Mouse (Mus musculus): ENCODE measurements around the gene Ly6g5c. TPM values are rescaled to one million over a fixed set of nuclear protein-coding genes. Genes with fewer than 3 reads are reported as not detected.

Gene Ly6g5c
- polyA plus RNA-seq, 1 experiment = not detected

DNA sequence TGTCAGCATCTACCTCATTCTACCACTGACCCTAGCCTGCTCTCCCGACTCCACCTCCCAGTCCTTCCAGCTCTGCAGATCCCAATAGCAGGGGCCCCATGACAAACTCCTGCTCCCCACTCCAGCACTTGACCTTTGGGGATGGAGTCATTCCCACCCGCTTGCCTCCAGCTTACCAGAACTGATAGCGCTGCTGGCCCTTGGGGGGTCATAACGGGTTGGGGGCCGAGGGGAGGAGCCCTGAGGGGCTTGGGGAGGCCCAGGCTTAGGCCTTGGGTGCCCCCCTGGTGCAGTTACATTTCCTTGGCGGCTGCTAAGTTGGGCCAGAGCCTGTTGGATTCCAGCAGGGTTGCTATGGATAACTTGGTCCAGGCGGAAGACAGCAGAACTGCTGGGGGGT lies 46.5 kb downstream of the Ly6g5c start:
- Histone ChIP-seq H3K4me3 (ENCODE audit: insufficient read depth, low read depth, low read length) (no peak overlapping the region), H3K36me3 (ENCODE audit: control insufficient read depth, insufficient read depth, low read length) (peaks cover 39% of the 10 kb centered on the region), H3K27ac (ENCODE audit: insufficient read depth, low read depth, low read length) (no peak overlapping the region), H3K27me3 (replicated peaks; ENCODE audit: control insufficient read depth, insufficient read depth, low read length) (no peaks in the 10 kb centered on the region), H3K4me1 (ENCODE audit: control insufficient read depth, insufficient read depth, low read length) (no peaks in the 10 kb centered on the region; the same call in 1 of the 2 replicates)
- 83% methylated on average over 7 of the region's 7 CpGs for WGBS
- TF ChIP-seq POLR2A (IDR thresholded peaks at IDR 0.05; ENCODE audit: low read depth, low read length) = no peak
- no peak for TF ChIP-seq CTCF (conservative IDR thresholded peaks at IDR 0.05; ENCODE audit: insufficient read depth, insufficient read length, low read depth, low read length)
- no peak for DNase-seq

DNA sequence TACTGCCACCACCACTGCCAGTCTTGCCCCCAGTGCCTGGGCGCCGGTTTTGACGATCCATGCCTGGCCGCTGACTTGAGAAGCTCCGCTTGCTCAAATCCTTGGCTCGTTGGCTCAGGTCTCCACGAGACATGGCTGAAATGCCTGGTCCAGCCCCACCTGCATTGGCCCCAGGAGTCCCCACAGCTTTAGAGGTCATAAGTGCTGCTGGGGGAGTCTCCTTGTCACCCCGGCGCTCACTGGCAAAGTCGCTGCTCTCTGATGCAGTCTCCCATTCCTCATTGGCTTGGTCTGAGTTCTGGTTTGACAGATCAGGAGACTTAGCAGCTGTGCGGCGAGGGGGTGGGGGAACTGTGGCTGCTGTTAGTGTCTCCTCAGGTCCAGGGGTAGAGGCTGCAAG lies 47.4 kb downstream of the Ly6g5c start:
- Histone ChIP-seq H3K36me3 (ENCODE audit: control insufficient read depth, insufficient read depth, low read length) (peaks cover 38% of the 10 kb centered on the region), H3K27me3 (replicated peaks; ENCODE audit: control insufficient read depth, insufficient read depth, low read length) (no peaks in the 10 kb centered on the region), H3K4me1 (ENCODE audit: control insufficient read depth, insufficient read depth, low read length) (no peaks in the 10 kb centered on the region; the same call in 1 of the 2 replicates), H3K27ac (ENCODE audit: insufficient read depth, low read depth, low read length) (no peak overlapping the region), H3K4me3 (ENCODE audit: insufficient read depth, low read depth, low read length) (no peak overlapping the region)
- whole genome bisulfite sequencing = 80% methylated on average over 12 of the region's 12 CpGs
- DNase-seq = no peak
- TF ChIP-seq CTCF (conservative IDR thresholded peaks at IDR 0.05; ENCODE audit: insufficient read depth, insufficient read length, low read depth, low read length) (no peak), POLR2A (IDR thresholded peaks at IDR 0.05; ENCODE audit: low read depth, low read length) (no peak)

DNA sequence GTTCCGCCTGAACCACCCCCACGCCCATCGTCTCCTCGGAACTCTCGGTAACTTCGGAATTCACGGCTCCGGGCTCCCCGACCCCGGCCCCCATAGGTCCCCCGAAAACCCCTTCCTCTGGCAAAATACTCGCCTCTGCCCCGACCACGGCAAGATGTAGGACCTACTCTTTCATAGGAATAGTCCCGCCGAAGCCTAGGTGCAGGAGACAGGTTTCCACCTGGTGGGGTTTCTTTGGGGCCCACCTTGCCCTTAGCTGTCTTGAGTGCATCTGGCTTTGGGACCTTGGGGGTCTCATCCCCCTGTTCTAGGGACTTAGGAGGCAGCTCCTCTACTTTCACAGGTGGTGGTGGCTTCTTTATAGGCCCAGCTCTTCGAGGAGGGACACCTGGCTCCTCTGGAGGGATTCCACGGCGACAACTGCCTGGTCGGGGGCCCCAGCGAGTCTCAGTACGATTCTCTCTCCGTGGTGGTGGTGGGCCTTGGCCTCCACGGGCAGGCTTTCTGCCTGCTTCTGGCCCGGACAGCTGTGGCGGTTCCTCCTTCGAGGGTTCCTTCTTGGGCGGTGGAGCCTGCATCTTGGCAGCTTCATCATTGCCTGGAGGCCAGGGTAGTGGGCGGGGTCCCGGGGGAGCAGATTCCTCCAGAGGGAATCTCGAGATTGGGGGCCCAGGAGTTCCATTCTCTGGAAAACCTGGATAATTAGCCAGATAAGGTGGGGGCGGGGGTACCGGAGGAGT lies 48.6 kb downstream of the Ly6g5c start:
- H3K36me3 ChIP-seq (ENCODE audit: control insufficient read depth, insufficient read depth, low read length) = peaks cover 44% of the 10 kb centered on the region
- 84% methylated on average over 33 of the region's 33 CpGs for WGBS
- TF ChIP-seq CTCF (conservative IDR thresholded peaks at IDR 0.05; ENCODE audit: insufficient read depth, insufficient read length, low read depth, low read length) (no peak), POLR2A (IDR thresholded peaks at IDR 0.05; ENCODE audit: low read depth, low read length) (no peak)
- no peak overlapping the region for H3K4me3 ChIP-seq (ENCODE audit: insufficient read depth, low read depth, low read length)
- H3K27me3 ChIP-seq (replicated peaks; ENCODE audit: control insufficient read depth, insufficient read depth, low read length) = no peaks in the 10 kb centered on the region
- H3K27ac ChIP-seq (ENCODE audit: insufficient read depth, low read depth, low read length) = no peak overlapping the region
- H3K4me1 ChIP-seq (ENCODE audit: control insufficient read depth, insufficient read depth, low read length) = peaks cover 2% of the 10 kb centered on the region; the same call in 1 of the 2 replicates
- no peak for DNase-seq

DNA sequence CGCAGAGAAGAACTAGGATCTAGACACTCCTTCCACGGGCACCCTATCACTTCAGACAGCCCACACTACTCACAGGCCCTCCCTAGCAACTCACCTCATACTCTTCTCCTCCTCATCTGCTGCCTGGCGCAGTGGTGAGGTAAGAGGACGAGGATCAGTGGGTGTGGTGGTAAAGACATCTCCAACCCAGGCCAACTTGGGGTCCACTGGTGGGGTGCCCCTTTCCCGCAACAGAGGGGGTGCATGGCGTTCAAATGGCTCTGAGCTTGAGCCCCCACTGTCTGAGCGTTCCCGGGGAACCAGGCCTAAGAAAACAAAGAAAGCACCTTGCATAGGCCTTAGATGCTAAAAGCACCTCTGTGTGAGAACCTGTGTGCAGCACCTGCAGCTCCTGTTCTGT lies 49.2 kb downstream of the Ly6g5c start:
- no peak for DNase-seq
- Histone ChIP-seq H3K4me3 (ENCODE audit: insufficient read depth, low read depth, low read length) (no peak overlapping the region), H3K36me3 (ENCODE audit: control insufficient read depth, insufficient read depth, low read length) (peaks cover 44% of the 10 kb centered on the region), H3K27ac (ENCODE audit: insufficient read depth, low read depth, low read length) (no peak overlapping the region), H3K27me3 (replicated peaks; ENCODE audit: control insufficient read depth, insufficient read depth, low read length) (no peaks in the 10 kb centered on the region), H3K4me1 (ENCODE audit: control insufficient read depth, insufficient read depth, low read length) (peaks cover 5% of the 10 kb centered on the region)
- no peak for TF ChIP-seq POLR2A (IDR thresholded peaks at IDR 0.05; ENCODE audit: low read depth, low read length)
- 87% methylated on average over 8 of the region's 8 CpGs for WGBS

DNA sequence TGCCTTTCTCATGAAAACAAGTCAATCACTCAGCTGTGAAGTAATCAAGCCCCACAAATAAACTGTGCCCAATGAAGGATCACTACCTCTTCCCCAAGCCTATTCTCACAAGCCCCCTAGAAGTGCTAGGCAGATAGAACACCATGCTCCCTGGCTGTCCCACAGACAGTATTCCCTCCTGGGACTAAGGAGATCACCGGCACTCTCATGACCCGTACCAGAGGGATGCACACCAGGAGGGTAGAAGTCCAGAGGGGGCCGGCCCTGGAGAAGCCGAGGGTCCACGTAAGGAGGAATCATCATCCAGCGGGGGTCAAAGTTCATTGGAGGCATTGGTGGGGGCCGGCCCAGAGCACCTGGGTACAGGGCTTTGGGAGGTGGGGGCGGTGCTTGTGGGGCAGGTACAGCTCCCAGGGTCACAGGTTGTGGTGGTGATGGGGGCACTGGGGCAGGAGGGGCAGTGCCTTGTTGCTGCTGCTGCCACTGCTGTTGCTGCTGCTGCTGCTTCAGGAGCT lies 49.6 kb downstream of the Ly6g5c start:
- Histone ChIP-seq H3K27me3 (replicated peaks; ENCODE audit: control insufficient read depth, insufficient read depth, low read length) (no peaks in the 10 kb centered on the region), H3K4me3 (ENCODE audit: insufficient read depth, low read depth, low read length) (no peak overlapping the region), H3K36me3 (ENCODE audit: control insufficient read depth, insufficient read depth, low read length) (peaks cover 39% of the 10 kb centered on the region), H3K27ac (ENCODE audit: insufficient read depth, low read depth, low read length) (no peak overlapping the region), H3K4me1 (ENCODE audit: control insufficient read depth, insufficient read depth, low read length) (peaks cover 10% of the 10 kb centered on the region)
- TF ChIP-seq CTCF (conservative IDR thresholded peaks at IDR 0.05; ENCODE audit: insufficient read depth, insufficient read length, low read depth, low read length) (no peak), POLR2A (IDR thresholded peaks at IDR 0.05; ENCODE audit: low read depth, low read length) (no peak)
- 72% methylated on average over 8 of the region's 8 CpGs for WGBS
- no peak for DNase-seq

DNA sequence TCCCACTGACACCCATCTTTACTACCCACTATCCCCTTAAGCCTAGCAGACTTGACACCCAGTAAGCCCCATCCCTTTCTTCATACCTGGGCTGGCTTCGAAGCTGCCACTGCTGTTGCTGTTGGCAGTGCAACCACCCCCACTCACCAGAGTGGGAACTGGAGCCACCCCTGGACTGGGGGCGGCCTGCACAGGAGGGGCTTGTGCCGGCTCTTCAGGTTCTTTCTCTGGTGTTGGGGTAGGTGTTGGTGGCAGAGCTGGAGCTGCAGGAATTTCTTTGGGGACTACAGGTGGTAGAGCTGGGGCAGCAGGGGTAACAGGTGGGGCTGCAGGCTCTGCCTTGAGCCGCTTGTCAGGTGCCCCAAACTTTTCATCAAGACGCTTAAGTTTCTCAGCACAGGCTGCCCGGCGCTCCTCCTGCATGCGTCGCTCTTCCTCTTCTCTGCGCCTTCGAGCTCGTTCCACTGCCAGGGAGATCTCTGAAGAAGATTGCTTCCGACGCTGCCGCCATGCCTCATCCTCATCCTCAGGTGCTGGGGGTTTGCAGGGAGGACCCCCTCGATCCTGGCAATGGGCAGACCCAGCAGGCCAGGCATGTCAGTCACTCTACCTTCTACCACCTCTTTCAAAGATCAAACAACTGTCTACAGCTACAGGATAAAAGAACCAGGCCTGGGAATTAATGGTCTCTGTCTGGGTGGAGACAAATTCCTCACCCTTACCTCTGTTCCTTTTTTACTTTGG lies 50.9 kb downstream of the Ly6g5c start:
- no peak for DNase-seq
- Histone ChIP-seq H3K4me3 (ENCODE audit: insufficient read depth, low read depth, low read length) (no peak overlapping the region), H3K27me3 (replicated peaks; ENCODE audit: control insufficient read depth, insufficient read depth, low read length) (no peaks in the 10 kb centered on the region), H3K4me1 (ENCODE audit: control insufficient read depth, insufficient read depth, low read length) (peaks cover 16% of the 10 kb centered on the region), H3K36me3 (ENCODE audit: control insufficient read depth, insufficient read depth, low read length) (peaks cover 33% of the 10 kb centered on the region), H3K27ac (ENCODE audit: insufficient read depth, low read depth, low read length) (no peak overlapping the region)
- TF ChIP-seq CTCF (conservative IDR thresholded peaks at IDR 0.05; ENCODE audit: insufficient read depth, insufficient read length, low read depth, low read length) = no peak
- TF ChIP-seq POLR2A (IDR thresholded peaks at IDR 0.05; ENCODE audit: low read depth, low read length) = no peak
- 91% methylated on average over 16 of the region's 16 CpGs for whole genome bisulfite sequencing

DNA sequence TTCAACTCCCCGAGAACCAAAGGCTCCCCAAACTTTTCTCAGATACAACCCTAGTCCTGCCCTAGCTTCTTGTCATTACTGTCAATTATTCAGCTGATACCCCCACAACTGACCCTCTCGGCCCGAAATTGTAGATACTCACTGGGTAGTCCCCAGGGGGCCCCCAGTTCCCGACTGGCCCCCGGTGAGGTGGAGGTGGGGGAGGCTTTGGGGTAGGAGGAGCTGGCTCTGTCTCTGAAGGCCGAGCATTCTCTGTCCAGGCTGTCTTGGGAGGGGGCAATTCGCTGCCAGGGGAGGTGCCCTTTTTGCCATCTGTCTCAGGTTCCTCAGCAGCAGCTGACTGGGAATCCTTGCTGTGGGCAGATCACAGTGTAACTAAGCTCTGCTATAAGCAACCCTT lies 51.6 kb downstream of the Ly6g5c start:
- no peak for DNase-seq
- Histone ChIP-seq H3K27me3 (replicated peaks; ENCODE audit: control insufficient read depth, insufficient read depth, low read length) (no peaks in the 10 kb centered on the region), H3K4me3 (ENCODE audit: insufficient read depth, low read depth, low read length) (no peak overlapping the region), H3K27ac (ENCODE audit: insufficient read depth, low read depth, low read length) (no peak overlapping the region), H3K36me3 (ENCODE audit: control insufficient read depth, insufficient read depth, low read length) (peaks cover 29% of the 10 kb centered on the region), H3K4me1 (ENCODE audit: control insufficient read depth, insufficient read depth, low read length) (peaks cover 16% of the 10 kb centered on the region)
- no peak for TF ChIP-seq POLR2A (IDR thresholded peaks at IDR 0.05; ENCODE audit: low read depth, low read length)
- no peak for TF ChIP-seq CTCF (conservative IDR thresholded peaks at IDR 0.05; ENCODE audit: insufficient read depth, insufficient read length, low read depth, low read length)
- WGBS = 78% methylated on average over 7 of the region's 7 CpGs

All from kidney, adult 2 months (tissue).